Mouse (Mus musculus): ENCODE measurements around the gene Ap3d1. TPM values are rescaled to one million over a fixed set of nuclear protein-coding genes. Genes with fewer than 3 reads are reported as not detected.

The Ap3d1 gene
- polyA plus RNA-seq, 1 experiment from 2014 or later = 54.2 TPM

DNA sequence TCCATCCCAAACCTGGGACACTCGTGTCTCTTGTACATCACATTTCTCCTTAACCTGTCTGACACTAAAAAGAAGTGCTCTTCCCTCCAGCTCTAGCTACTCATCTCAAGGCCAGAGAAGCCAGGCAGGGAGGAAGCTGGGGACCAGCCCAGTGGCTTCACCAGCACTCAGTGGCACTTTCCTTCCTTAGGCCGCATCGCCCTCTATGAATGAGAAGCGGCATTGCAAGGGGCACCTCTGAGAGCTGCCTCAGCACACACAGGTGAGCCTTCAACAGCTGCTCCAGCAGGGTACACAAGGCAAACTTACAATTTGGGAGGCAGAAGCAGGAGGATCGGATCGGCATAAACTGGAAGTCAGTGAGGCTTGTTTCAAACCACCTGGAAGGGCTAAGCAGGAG lies 57.9 kb downstream of the Ap3d1 start:
- DNase-seq (ENCODE audit: low spot score) = peak; percentile 84
- peak; percentile 90 for TF ChIP-seq CTCF (IDR thresholded peaks at IDR 0.05; ENCODE audit: low read depth)

DNA sequence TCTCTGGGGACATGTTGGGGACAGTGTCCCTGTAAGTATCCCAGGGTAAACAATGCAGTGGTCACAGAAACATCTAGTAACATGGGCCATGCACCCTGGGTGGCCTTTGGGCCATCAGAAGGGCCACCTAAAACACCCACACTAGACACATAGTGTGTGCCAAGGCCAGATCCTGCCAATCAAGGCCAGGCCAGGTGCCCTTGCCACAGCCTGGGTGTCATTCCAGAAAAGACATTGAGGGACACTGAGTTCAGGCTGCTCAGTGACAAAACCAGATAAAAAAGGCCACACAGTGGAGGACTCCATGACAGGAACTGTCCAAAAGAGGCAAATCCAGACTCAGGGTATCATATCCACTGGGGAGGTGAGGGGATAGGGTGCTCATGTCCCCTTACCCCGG lies 58.4 kb downstream of the Ap3d1 start:
- H3K4me1 ChIP-seq (replicated peaks; ENCODE audit: insufficient read depth, low read length) = peaks cover 17% of the 10 kb centered on the region
- no peak overlapping the region for H3K9ac ChIP-seq (ENCODE audit: low read depth, low read length)
- H3K27me3 ChIP-seq (ENCODE audit: insufficient read depth, low read length) = no peaks in the 10 kb centered on the region
- no peak overlapping the region for H3K27ac ChIP-seq
- ATAC-seq (replicated peaks; ENCODE audit: low FRiP score, low read depth) (no peak), DNase-seq (ENCODE audit: low spot score) (no peak)
- no peak overlapping the region for H3K4me2 ChIP-seq (ENCODE audit: low read length)
- TF ChIP-seq CTCF (IDR thresholded peaks at IDR 0.05; ENCODE audit: low read depth) = no peak
- WGBS = 92% methylated on average over 1 of the region's 1 CpGs
- H3K4me3 ChIP-seq (replicated peaks; ENCODE audit: low read depth, low read length) = no peak overlapping the region
- peaks cover 6% of the 10 kb centered on the region; the same call in 1 of the 2 replicates for H3K36me3 ChIP-seq (ENCODE audit: insufficient read depth, low read length)
- no peaks in the 10 kb centered on the region for H3K9me3 ChIP-seq (replicated peaks; ENCODE audit: low read length)

More for the DNA sequence above, 57.9 kb downstream of the Ap3d1 start:
- Histone ChIP-seq H3K27me3 (ENCODE audit: insufficient read depth, low read length) (no peaks in the 10 kb centered on the region), H3K4me3 (replicated peaks; ENCODE audit: low read depth, low read length) (no peak overlapping the region), H3K36me3 (ENCODE audit: insufficient read depth, low read length) (peaks cover 6% of the 10 kb centered on the region; the same call in 1 of the 2 replicates), H3K27ac (no peak overlapping the region), H3K9ac (ENCODE audit: low read depth, low read length) (no peak overlapping the region), H3K4me1 (replicated peaks; ENCODE audit: insufficient read depth, low read length) (peaks cover 12% of the 10 kb centered on the region), H3K9me3 (replicated peaks; ENCODE audit: low read length) (no peaks in the 10 kb centered on the region), H3K4me2 (ENCODE audit: low read length) (no peak overlapping the region)
- no peak for ATAC-seq (replicated peaks; ENCODE audit: low FRiP score, low read depth)
- 50% methylated on average over 6 of the region's 6 CpGs for WGBS

GRCm38 (mm10) chr10:80682003-80682402 lies 60.1 kb downstream of the Ap3d1 start:
- no peak overlapping the region for H3K4me3 ChIP-seq (replicated peaks; ENCODE audit: low read depth, low read length)
- H3K36me3 ChIP-seq (ENCODE audit: insufficient read depth, low read length) = peaks cover 6% of the 10 kb centered on the region; the same call in 1 of the 2 replicates
- WGBS = 93% methylated on average over 6 of the region's 6 CpGs
- H3K9ac ChIP-seq (ENCODE audit: low read depth, low read length) = no peak overlapping the region
- DNase-seq (ENCODE audit: low spot score) (no peak), ATAC-seq (replicated peaks; ENCODE audit: low FRiP score, low read depth) (no peak)
- TF ChIP-seq CTCF (IDR thresholded peaks at IDR 0.05; ENCODE audit: low read depth) = no peak
- H3K27me3 ChIP-seq (ENCODE audit: insufficient read depth, low read length) = no peaks in the 10 kb centered on the region
- H3K4me2 ChIP-seq (ENCODE audit: low read length) = no peak overlapping the region
- H3K9me3 ChIP-seq (replicated peaks; ENCODE audit: low read length) = no peaks in the 10 kb centered on the region
- H3K4me1 ChIP-seq (replicated peaks; ENCODE audit: insufficient read depth, low read length) = peaks cover 33% of the 10 kb centered on the region
- H3K27ac ChIP-seq = no peak overlapping the region

- Histone ChIP-seq H3K9me3 (replicated peaks; ENCODE audit: low read length) (no peaks in the 10 kb centered on the region), H3K36me3 (ENCODE audit: insufficient read depth, low read length) (peaks cover 2% of the 10 kb centered on the region; the same call in 1 of the 2 replicates), H3K4me1 (replicated peaks; ENCODE audit: insufficient read depth, low read length) (peaks cover 36% of the 10 kb centered on the region), H3K4me2 (ENCODE audit: low read length) (no peak overlapping the region), H3K4me3 (replicated peaks; ENCODE audit: low read depth, low read length) (no peak overlapping the region), H3K27me3 (ENCODE audit: insufficient read depth, low read length) (no peaks in the 10 kb centered on the region), H3K27ac (peak overlapping the region; percentile 99), H3K9ac (ENCODE audit: low read depth, low read length) (0 out of 2 replicates have a peak overlapping the region, but pooled peaks have one; percentile 19)
- TF ChIP-seq CTCF (IDR thresholded peaks at IDR 0.05; ENCODE audit: low read depth) = no peak
- DNase-seq (ENCODE audit: low spot score) (no peak), ATAC-seq (replicated peaks; ENCODE audit: low FRiP score, low read depth) (no peak)
- WGBS = 54% methylated on average over 2 of the region's 2 CpGs
These were observed 61.8 kb downstream of the Ap3d1 start for GRCm38 (mm10) chr10:80680260-80680696.

DNA sequence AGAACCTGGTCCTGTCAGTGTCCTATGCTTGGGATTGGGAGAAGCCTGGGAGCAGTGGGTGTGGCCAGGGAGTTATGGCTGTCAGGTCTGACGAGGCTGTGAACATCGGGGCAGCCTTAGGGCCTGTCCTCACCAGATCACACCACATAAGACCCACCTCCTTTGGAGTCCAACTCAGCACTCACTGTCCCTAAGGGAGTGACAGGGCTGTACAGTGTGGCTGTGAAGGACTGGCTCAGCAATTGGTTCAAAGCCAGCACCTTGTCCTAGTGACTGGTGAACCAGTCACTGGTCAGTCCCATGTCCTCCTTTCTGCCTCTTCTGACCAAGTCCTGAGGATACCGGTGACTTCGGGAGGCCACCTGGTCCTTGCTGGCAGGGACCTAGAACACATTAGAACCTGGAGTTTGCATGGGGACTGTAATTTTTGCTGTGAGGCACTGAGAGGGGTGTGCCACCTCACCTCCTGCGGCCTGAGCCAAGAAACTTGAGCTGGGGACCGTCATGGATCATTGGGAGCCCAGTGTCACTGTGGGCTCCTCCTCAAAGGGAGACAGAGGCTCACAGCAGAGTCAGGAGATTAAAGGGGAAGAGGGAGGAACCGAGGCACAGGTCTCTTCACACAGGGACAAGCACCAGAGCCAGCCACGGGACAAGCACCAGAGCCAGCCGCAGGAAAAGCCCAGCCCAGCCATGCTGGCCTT lies 62.4 kb downstream of the Ap3d1 start:
- Histone ChIP-seq H3K36me3 (ENCODE audit: insufficient read depth, low read length) (no peaks in the 10 kb centered on the region), H3K4me2 (ENCODE audit: low read length) (no peak overlapping the region), H3K27me3 (ENCODE audit: insufficient read depth, low read length) (no peaks in the 10 kb centered on the region), H3K27ac (peak overlapping the region; percentile 99), H3K4me3 (replicated peaks; ENCODE audit: low read depth, low read length) (no peak overlapping the region), H3K9me3 (replicated peaks; ENCODE audit: low read length) (no peaks in the 10 kb centered on the region), H3K9ac (ENCODE audit: low read depth, low read length) (0 out of 2 replicates have a peak overlapping the region, but pooled peaks have one; percentile 19), H3K4me1 (replicated peaks; ENCODE audit: insufficient read depth, low read length) (peaks cover 40% of the 10 kb centered on the region)
- DNase-seq (ENCODE audit: low spot score) = peak; percentile 55
- no peak for ATAC-seq (replicated peaks; ENCODE audit: low FRiP score, low read depth)
- WGBS = 25% methylated on average over 9 of the region's 9 CpGs
- TF ChIP-seq CTCF (IDR thresholded peaks at IDR 0.05; ENCODE audit: low read depth) = no peak

DNA sequence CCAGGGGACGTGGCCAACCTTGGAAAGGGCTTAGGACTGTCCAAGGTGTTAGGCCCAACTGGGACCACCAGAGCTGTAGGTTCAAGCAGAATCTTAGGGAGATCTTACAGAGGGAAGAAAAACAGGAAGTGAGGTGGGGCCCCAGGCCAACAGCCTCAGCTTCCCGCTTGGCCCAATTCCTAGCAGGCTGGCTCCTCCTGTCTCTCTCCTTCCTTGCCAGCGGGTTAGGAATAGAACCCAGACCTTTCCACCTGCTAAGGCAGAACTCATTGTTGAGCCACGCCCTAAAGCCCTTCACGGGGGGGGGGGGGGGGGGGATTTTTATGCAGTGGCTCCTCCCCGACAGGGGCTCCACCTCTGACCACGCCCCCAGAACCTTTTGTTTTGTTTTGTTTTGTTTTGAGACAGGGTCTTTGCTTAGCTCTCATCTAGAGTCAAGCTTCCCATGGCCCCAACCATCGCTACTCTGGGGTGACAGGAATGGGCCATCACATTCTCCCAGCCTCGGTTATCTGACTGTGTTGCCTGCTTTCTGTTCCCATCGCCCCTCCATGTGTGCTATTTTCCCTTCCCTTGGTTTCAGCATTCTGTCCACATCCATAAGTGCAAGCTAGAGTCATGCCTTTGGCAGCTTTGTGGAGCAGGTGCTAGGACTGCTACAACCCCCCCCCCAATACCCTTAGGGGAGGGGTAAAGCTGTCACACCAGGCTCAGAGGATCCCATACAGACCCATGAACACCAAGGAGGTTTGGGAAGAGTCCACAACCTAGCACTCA lies 63.3 kb downstream of the Ap3d1 start:
- H3K27ac ChIP-seq = peak overlapping the region; percentile 99
- no peaks in the 10 kb centered on the region for H3K9me3 ChIP-seq (replicated peaks; ENCODE audit: low read length)
- TF ChIP-seq CTCF (IDR thresholded peaks at IDR 0.05; ENCODE audit: low read depth) = no peak
- peak; percentile 68 for DNase-seq (ENCODE audit: low spot score)
- H3K9ac ChIP-seq (ENCODE audit: low read depth, low read length) = no peak overlapping the region
- H3K4me3 ChIP-seq (replicated peaks; ENCODE audit: low read depth, low read length) = no peak overlapping the region
- peaks cover 49% of the 10 kb centered on the region for H3K4me1 ChIP-seq (replicated peaks; ENCODE audit: insufficient read depth, low read length)
- no peaks in the 10 kb centered on the region for H3K36me3 ChIP-seq (ENCODE audit: insufficient read depth, low read length)
- no peaks in the 10 kb centered on the region for H3K27me3 ChIP-seq (ENCODE audit: insufficient read depth, low read length)
- H3K4me2 ChIP-seq (ENCODE audit: low read length) = peak overlapping the region; percentile 0; the same call in 1 of the 2 replicates
- ATAC-seq (replicated peaks; ENCODE audit: low FRiP score, low read depth) = no peak; the same call in 1 of the 2 replicates
- WGBS = 42% methylated on average over 9 of the region's 10 CpGs

Measured in kidney, postnatal 0 days (tissue).